Mouse (Mus musculus): ENCODE results near the gene Tmod3.

Tmod3 gene

GRCm38 (mm10) chr9:75559512-75560012 lies at the start of gene Tmod3:
TSS of gene Tmod3 (minus strand) at chr9:75559657.
- peak; percentile 97 for DNase-seq

- no peak for DNase-seq
These were observed 48.0 kb upstream of the Tmod3 start for GRCm38 (mm10) chr9:75607496-75607895.

GRCm38 (mm10) chr9:75601510-75601909 lies 42.1 kb upstream of the Tmod3 start:
- no peak for DNase-seq

GRCm38 (mm10) chr9:75600166-75600934 lies 40.9 kb upstream of the Tmod3 start:
- DNase-seq: no peak

GRCm38 (mm10) chr9:75599191-75599841 lies 39.9 kb upstream of the Tmod3 start:
- no peak for DNase-seq

GRCm38 (mm10) chr9:75597596-75597995 lies 38.1 kb upstream of the Tmod3 start:
- DNase-seq: no peak

GRCm38 (mm10) chr9:75597036-75597435 lies 37.6 kb upstream of the Tmod3 start:
- no peak for DNase-seq

- no peak for DNase-seq
These were observed 34.0 kb upstream of the Tmod3 start for GRCm38 (mm10) chr9:75593481-75593880.

GRCm38 (mm10) chr9:75589850-75590790 lies 30.7 kb upstream of the Tmod3 start:
- DNase-seq: no peak

- peak; percentile 50 to 54 for DNase-seq
These were observed 22.4 kb upstream of the Tmod3 start for GRCm38 (mm10) chr9:75581694-75582350.

GRCm38 (mm10) chr9:75579321-75579720 lies 19.9 kb upstream of the Tmod3 start:
- no peak for DNase-seq

- DNase-seq: no peak
These were observed 11.8 kb upstream of the Tmod3 start for GRCm38 (mm10) chr9:75571036-75571942.

- DNase-seq: peak; percentile 45 to 46
These were observed 8.9 kb upstream of the Tmod3 start for GRCm38 (mm10) chr9:75568399-75568798.

- DNase-seq: no peak
These were observed 5.4 kb upstream of the Tmod3 start for GRCm38 (mm10) chr9:75564892-75565291.

GRCm38 (mm10) chr9:75563622-75564021 lies 4.2 kb upstream of the Tmod3 start:
- no peak for DNase-seq

- DNase-seq: no peak
These were observed 3.7 kb upstream of the Tmod3 start for GRCm38 (mm10) chr9:75563176-75563575.

- no peak for DNase-seq
These were observed 1.7 kb upstream of the Tmod3 start for GRCm38 (mm10) chr9:75561040-75561669.

GRCm38 (mm10) chr9:75560353-75560752 lies 896 bp upstream of the Tmod3 start:
- DNase-seq: no peak

- no peak for DNase-seq
These were observed 495 bp downstream of the Tmod3 start for GRCm38 (mm10) chr9:75558812-75559511.

- no peak for DNase-seq
These were observed 1.1 kb downstream of the Tmod3 start for GRCm38 (mm10) chr9:75558360-75558759.
